Mouse (Mus musculus) adrenal gland, postnatal 4 days (tissue): ENCODE results near the gene Mthfd1. TPM values are rescaled to one million over a fixed set of nuclear protein-coding genes. Genes with fewer than 3 reads are reported as not detected.

Experiments
- DNase-seq, 2 experiments: peaks; one replicate each; pipeline ENCODE4 v3.0.0; 2021 to 2022; ENCODE audit warnings: low spot score in 2 of 2, mixed read lengths in 2 of 2
- total RNA-seq, 2 experiments: library from RNA; stranded (reverse); gene quantifications; 2 replicates each; pipeline ENCODE4 v1.2.3; 2021

Mthfd1 gene
- total RNA-seq, 2 experiments from 2014 or later = 48.3 to 56.2 TPM

DNA sequence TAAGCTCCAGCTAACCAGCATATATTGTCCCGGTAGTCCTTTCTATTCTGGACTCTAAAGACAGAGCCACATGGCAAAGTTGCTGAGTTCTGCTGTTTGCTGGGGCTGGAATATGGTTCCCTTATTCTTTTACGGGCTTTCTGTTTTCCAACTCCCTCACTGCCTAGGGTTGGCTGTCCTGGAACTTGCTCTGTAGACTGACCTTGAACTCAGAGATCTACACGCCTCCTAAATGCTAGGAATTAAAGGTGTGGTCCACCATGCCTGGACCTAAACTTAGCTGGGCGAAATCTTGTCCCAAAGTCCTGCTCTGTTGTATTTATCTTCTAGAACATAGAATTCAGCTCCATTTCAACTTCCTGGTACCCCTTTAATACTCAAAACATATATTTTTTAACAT, 6.5 kb downstream of the Mthfd1 start:
- no peak for DNase-seq

DNA sequence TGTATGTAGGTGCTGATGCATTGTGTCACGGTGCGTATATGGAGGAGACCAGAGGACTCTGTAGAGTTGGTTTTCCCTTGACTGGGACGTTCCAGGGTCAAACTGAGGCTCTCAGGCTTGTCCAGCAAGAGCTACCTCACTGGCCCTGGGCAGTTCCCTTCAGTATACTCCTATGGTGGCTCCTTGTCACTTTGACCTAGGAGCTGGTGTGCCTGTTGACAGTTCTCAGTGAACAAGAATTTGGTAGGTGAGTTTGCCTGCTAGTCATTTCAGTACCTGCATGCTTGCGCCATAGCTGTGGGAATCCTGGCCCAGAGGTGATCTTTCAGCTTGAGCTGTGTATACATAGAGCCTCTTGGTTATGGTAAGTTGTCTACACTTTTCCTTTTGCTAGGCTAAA, 7.8 kb downstream of the Mthfd1 start:
- DNase-seq = no peak

- no peak for DNase-seq
Measured at GRCm38 (mm10) chr12:76263876-76264275, 8.8 kb downstream of the Mthfd1 start.

DNA sequence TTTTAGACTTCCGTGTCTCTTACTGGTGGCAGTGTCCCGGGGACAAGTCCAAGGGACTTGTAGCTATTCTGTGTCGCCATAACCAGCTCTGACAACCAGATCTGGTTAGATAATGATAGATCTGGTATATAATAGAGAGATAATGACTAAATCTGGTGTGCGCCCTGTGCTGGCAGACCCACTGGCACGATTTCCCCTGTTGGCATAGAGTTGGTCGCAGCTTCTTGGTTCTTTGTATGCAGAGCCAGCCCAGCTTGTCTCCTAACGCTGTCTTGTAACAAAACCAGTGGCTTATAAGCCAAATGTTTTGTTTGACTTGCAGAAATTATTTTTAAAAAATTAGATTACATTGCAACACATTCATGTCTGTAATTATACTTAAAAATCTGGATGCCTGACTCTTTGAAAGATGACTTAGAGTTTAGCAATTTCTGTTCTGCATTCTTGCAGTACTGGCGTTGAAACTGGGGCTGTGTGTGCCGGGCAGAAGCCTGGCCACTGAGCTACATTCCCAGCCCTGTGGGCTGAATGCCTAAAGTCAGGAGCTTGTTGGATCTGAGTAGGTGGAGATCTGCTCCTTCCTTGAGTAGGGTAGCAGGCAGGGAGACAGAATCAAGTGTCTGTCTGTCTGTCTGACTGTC, 9.3 kb downstream of the Mthfd1 start:
- no peak for DNase-seq

DNA sequence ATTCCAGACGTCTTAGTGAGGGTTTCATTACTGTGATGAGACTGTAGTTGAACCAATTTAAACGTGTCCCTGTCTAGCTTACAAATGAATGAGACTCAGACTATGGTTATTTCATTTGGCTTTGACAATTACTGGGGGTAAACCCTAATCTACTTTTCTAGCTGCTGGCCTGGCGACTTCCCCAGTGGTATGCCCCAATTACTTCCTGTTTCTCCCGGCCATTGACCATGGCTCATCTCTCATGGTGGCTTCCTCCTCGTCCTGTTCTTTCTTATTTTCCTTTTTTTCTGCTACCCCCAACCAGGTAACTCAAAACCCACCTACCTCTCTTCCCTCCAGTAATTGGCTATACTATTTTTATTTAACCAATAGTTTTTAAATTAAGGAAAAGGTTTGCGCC, 9.9 kb downstream of the Mthfd1 start:
- DNase-seq = no peak

GRCm38 (mm10) chr12:76266875-76267274, 11.8 kb downstream of the Mthfd1 start:
- DNase-seq = no peak

GRCm38 (mm10) chr12:76268686-76269085, 13.6 kb downstream of the Mthfd1 start:
- DNase-seq = no peak

DNA sequence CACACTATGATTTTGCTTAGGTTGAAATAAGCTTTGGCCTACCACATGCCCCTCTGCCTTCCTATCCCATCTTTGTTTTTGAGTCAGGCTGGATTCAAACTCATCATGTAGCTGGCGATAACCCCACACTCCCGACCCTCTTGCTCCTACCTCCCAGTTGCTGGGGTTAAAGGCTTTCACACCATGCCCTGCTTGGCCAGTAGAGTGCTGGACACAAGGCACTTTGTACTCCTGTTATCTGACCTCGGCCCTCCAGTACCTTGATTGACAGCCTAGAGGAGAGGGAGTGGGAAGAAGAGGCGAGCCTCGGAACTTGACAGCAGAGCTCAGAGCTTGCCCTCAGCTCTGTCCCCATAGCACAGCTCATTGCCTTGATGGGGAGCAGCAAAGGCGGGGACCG, 14.1 kb downstream of the Mthfd1 start:
- DNase-seq = no peak

- DNase-seq = no peak
Measured at GRCm38 (mm10) chr12:76271516-76271915, 16.4 kb downstream of the Mthfd1 start.

DNA sequence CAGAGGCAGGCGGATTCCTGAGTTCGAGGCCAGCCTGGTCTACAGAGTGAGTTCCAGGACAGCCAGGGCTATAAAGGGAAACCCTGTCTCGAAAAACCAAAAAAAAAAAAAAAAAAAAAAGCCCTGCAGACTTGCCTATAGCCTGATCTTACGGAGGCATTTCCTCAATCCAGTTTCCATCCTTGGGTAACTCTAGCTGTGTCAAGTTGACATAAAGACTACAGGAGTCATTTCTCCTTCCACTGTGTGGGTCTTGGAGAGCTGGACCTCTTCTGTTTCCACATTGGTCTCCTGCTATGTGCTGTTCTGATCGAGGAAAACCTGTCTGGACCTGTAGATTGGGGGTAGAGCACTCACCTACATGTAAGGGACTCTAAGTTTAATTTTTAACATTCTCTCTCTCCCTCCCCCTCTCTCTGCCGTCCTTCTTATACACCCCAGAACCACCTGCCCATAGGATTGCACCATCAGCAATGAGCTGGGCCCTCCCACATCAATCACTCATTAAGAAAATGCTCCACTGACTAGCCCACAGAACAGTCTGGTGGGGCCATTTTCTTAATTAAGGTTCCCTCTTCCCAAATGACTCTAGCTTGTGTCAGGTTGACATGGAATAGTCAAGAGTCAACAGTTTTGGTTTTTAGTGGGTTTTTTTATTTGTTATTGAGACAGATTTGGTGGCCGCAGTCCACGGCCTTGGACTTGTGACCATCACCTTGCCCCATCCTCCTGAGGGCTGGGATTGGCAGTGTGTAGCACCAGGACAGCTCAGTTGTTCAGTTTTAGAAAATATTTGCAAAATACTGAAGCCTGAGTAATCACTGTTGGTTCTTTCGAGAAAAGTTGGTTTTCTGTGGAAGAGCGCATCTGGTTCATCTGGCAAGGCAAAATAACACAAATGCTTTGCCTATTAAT, 17.8 kb downstream of the Mthfd1 start:
- no peak for DNase-seq

GRCm38 (mm10) chr12:76278209-76278608, 23.1 kb downstream of the Mthfd1 start:
- DNase-seq = no peak

DNA sequence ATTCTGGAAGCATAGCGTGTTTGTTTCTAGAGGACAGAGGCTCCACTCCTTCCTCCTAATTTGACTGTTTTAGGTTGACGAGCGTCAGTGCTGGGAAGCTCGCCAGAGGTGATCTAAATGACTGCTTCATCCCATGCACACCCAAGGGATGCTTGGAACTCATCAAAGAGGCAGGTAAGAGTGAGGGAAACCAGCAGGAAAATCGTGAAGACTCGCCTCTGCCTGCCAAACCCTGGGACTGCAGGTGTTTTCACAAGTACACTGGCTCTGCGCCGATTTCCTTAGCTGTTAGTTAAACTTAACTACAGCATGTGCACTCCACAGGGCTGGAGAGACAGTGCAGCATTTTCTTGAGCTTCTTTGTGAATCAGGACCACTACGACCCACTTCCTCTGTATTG, 25.5 kb downstream of the Mthfd1 start:
- DNase-seq = no peak

DNA sequence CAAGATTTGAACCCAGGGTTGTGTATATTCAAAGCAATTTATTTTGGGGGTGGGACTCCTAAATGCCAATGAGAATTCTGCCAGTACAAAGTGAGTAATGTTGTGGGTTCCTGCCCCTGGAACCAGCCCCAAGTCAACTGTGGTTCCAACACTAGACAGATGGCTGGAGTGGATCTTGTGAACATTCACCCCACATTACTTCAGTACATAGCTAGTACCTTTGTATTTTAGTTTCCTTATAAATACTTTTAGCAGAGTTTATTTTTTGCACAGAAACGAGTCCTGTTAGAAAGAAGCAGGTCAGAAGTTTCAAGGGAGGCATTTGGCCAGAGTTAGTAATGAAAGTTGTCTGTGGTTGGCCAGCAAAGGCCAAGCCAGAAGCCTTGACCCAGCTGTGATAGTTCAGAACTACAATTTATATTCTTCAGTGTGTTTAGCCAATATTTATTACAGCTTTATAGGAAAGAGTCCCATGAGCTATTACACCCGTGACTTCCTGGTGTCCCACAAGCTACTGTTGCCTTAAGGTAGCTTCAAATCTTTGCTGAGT, 26.1 kb downstream of the Mthfd1 start:
- no peak for DNase-seq

DNA sequence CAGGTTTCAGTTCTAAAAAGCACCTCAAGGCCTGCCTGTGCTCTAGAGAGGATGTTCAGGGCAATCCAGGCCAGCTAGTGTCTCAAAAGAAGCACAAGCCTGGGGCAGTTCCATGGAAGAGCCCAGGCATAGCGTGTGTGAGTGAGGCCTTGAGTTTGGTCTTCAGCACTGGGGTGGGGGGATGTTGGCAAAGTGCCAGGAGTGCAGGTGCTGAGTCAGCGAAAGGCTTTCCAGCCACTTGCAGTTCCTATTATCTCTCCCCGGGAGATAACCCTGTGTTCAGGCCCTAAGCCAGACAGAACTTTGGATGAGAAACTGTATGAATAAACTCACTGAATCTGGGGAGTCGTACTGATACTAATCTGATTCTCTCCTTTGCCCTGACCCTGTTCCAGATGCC, 27.0 kb downstream of the Mthfd1 start:
- peak in 1 of 2 experiments; percentile 14 for DNase-seq

GRCm38 (mm10) chr12:76282532-76283173, 27.6 kb downstream of the Mthfd1 start:
- no peak for DNase-seq

DNA sequence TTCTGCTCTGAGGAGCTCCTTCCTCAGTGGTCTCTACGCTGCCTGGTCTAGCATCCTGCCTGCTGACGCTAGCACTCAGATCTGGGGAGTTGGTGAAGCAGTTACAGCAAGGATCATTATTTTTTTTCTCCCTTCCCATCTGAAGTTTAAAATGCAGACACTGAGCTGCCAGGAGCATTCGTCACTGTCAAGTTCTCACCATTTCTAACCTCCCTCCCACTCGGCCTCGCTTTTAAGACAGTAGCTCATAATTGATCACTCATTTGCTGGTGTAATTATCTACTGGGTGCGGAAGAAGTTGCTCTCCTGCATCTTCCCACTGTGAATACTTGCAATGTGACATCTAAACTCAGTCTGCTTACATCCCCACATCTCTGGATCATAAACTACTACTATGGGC, 30.3 kb downstream of the Mthfd1 start:
- no peak for DNase-seq

- no peak for DNase-seq
Measured at GRCm38 (mm10) chr12:76287986-76288385, 32.9 kb downstream of the Mthfd1 start.

- no peak for DNase-seq
Measured at GRCm38 (mm10) chr12:76288494-76288893, 33.4 kb downstream of the Mthfd1 start.

DNA sequence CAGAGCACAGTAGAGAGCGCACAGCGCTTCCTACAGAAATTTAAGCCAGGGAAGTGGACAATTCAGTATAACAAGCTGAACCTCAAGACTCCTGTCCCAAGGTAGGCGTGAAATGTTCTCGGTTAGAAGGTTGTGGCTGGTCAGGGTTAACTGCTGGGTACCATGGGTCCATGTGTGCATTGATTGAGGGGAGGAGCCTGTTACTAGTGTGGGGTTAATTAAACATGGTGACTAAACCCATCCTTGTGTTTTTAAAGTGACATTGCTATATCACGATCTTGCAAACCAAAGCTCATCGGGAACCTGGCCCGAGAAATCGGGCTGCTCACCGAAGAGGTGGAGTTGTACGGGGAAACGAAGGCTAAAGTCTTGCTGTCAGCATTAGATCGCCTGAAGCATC, 34.3 kb downstream of the Mthfd1 start:
- DNase-seq = no peak

GRCm38 (mm10) chr12:76290271-76290670, 35.2 kb downstream of the Mthfd1 start:
- no peak for DNase-seq

DNA sequence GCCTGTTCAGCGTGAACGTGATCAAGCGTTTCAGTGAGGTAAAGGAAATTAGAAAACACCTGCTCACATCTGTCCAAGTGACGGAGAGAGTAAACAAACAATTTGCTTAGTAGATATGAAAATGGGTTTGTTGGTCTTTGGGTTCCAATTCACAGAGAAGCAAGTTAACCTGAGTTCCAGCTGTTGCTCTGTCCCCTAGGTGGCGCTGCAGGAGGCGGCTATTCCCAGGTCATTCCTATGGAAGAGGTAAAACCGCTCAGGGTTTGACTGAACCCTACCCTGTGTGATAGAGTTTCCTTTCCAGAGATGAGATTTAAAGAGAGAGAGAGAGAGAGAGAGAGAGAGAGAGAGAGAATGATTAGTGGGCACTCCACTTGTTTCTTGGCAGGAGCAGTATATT, 38.1 kb downstream of the Mthfd1 start:
- DNase-seq = peak; percentile 15 to 43

GRCm38 (mm10) chr12:76297830-76298229, 42.7 kb downstream of the Mthfd1 start:
- DNase-seq = no peak
